Mouse (Mus musculus) midbrain, postnatal 0 days (tissue): Measurements from ENCODE around the gene Olfr972. TPM values are rescaled to one million over a fixed set of nuclear protein-coding genes. Genes with fewer than 3 reads are reported as not detected.

Source experiments
- ATAC-seq: fragments of 200-750 bp; cut with Nextera tagmentation; 2 replicates; pipeline ENCODE4 v1.8.0; 2017; ENCODE audit warnings: moderate number of reproducible peaks, mild to moderate bottlenecking, moderate TSS enrichment, moderate library complexity; ENCODE audit not compliant: low FRiP score
- DNase-seq: peaks from one replicate; pipeline ENCODE4 v3.0.0-alpha.2; 2015; ENCODE audit warnings: low spot score
- H3K27ac ChIP-seq: fragments of 300-500 bp; sonication (generic); 2 replicates; pipeline ENCODE4 v1.5.1; 2014; ENCODE audit warnings: low read depth, mild to moderate bottlenecking, low read length, mixed read lengths
- H3K27me3 ChIP-seq: fragments of 300-500 bp; sonication (generic); 2 replicates; pipeline ENCODE4 v1.6.1; 2014; ENCODE audit warnings: low read length, control low read depth, mixed read lengths; ENCODE audit not compliant: insufficient read depth
- H3K36me3 ChIP-seq: fragments of 300-500 bp; sonication (generic); 2 replicates; pipeline ENCODE4 v1.6.1; 2014; ENCODE audit warnings: low read length, control low read depth, mixed read lengths; ENCODE audit not compliant: insufficient read depth
- H3K4me1 ChIP-seq: fragments of 300-500 bp; sonication (generic); 2 replicates; pipeline ENCODE4 v1.6.1; 2014; ENCODE audit warnings: mild to moderate bottlenecking, control low read depth, antibody characterized with exemption, low read length, mixed read lengths; ENCODE audit not compliant: insufficient read depth
- H3K4me2 ChIP-seq: fragments of 300-500 bp; sonication (generic); 2 replicates; pipeline ENCODE4 v1.6.1; 2014; ENCODE audit warnings: low read depth, mild to moderate bottlenecking, low read length, mixed read lengths; ENCODE audit not compliant: poor library complexity, severe bottlenecking
- H3K4me3 ChIP-seq: fragments of 300-500 bp; sonication (generic); 2 replicates; pipeline ENCODE4 v1.5.1; 2014; ENCODE audit warnings: low read depth, mild to moderate bottlenecking, low read length, moderate library complexity
- H3K9ac ChIP-seq: fragments of 300-500 bp; sonication (generic); replicated peaks from 2 replicates; pipeline ENCODE4 v1.6.1; 2014; ENCODE audit warnings: mild to moderate bottlenecking, low read length, moderate library complexity, mixed read lengths; ENCODE audit not compliant: poor library complexity, severe bottlenecking
- H3K9me3 ChIP-seq: fragments of 300-500 bp; sonication (generic); 2 replicates; pipeline ENCODE4 v1.6.1; 2016; ENCODE audit warnings: low read length, control low read depth
- CTCF ChIP-seq: IDR thresholded peaks from 2 replicates; pipeline ENCODE4 v1.5.1; 2016; ENCODE audit warnings: antibody characterized with exemption, mild to moderate bottlenecking
- WGBS: fragments of 180-500 bp; shearing (Covaris S2); extraction: QIAGEN DNeasy Blood & Tissue Kit; methylation state at CpG from one replicate; pipeline ENCODE4 v1.1.7; 2014; 5-methylcytosine and 5-hydroxymethylcytosine counted together
- polyA plus RNA-seq: library from polyadenylated mRNA; unstranded; fragments of >200 nt; fragmentation: Nextera tagmentation; extraction: Ambion mirVana; gene quantifications from 2 replicates; pipeline ENCODE4 v1.2.1, GENCODE M21; 2015
- total RNA-seq: library from RNA; depleted of rRNA; stranded (reverse); fragments of >200 nt; gene quantifications from 2 replicates; pipeline ENCODE4 v1.2.3, GENCODE M21; 2014; rRNA removed

The Olfr972 gene
- total and polyA plus RNA-seq, 2 experiments from 2014 or later, result not detected

DNA sequence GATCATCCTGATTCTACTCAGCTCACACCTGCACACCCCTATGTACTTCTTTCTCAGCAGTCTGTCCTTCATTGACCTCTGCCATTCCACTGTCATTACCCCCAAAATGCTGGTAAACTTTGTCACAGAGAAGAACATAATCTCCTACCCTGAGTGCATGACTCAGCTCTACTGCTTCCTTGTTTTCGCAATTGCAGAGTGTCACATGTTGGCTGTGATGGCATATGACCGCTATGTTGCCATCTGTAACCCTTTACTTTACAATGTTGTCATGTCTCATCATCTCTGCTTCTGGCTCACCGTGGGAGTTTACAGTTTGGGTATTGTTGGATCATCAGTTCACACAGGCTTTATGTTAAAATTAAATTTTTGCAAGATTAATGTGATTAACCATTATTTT lies 43.7 kb downstream of the Olfr972 start:
- H3K9me3 ChIP-seq, result no peaks in the 10 kb centered on the region
- TF ChIP-seq CTCF, result no peak

More for the DNA sequence above, 43.7 kb downstream of the Olfr972 start:
- DNase-seq, result no peak
- 86% methylated on average over 3 of the region's 3 CpGs for WGBS
- Histone ChIP-seq H3K4me1 (no peaks in the 10 kb centered on the region), H3K27ac (no peak overlapping the region), H3K4me3 (no peak overlapping the region), H3K4me2 (no peak overlapping the region), H3K36me3 (no peaks in the 10 kb centered on the region), H3K27me3 (no peaks in the 10 kb centered on the region), H3K9ac (no peak overlapping the region)
- ATAC-seq, result no peak

Other genes starting within 250 kb of the Olfr972 start
- gene Olfr960, start 245.0 kb upstream of the Olfr972 start, total RNA-seq, result not detected in 2 replicates
- not detected in 2 replicates for gene Olfr960, start 245.0 kb upstream of the Olfr972 start, polyA plus RNA-seq
- not detected in 2 replicates for gene Olfr961, start 221.3 kb upstream of the Olfr972 start, total RNA-seq
- not detected in 2 replicates for gene Olfr961, start 221.3 kb upstream of the Olfr972 start, polyA plus RNA-seq
- not detected in 2 replicates for gene Olfr963, start 199.2 kb upstream of the Olfr972 start, total RNA-seq
- not detected in 2 replicates for gene Olfr963, start 199.2 kb upstream of the Olfr972 start, polyA plus RNA-seq
- gene Olfr149, start 159.3 kb upstream of the Olfr972 start, total RNA-seq, result not detected in 2 replicates
- gene Olfr149, start 159.3 kb upstream of the Olfr972 start, polyA plus RNA-seq, result not detected in 2 replicates
- not detected in 2 replicates for gene Olfr965, start 155.1 kb upstream of the Olfr972 start, total RNA-seq
- not detected in 2 replicates for gene Olfr965, start 155.1 kb upstream of the Olfr972 start, polyA plus RNA-seq
- gene Olfr150, start 135.4 kb upstream of the Olfr972 start, total RNA-seq, result not detected in 2 replicates
- not detected in 2 replicates for gene Olfr150, start 135.4 kb upstream of the Olfr972 start, polyA plus RNA-seq
- gene Olfr967, start 120.2 kb upstream of the Olfr972 start, total RNA-seq, result not detected in 2 replicates
- not detected in 2 replicates for gene Olfr967, start 120.2 kb upstream of the Olfr972 start, polyA plus RNA-seq
- not detected in 2 replicates for gene Olfr968, start 83.2 kb upstream of the Olfr972 start, total RNA-seq
- not detected in 2 replicates for gene Olfr968, start 83.2 kb upstream of the Olfr972 start, polyA plus RNA-seq
- not detected in 2 replicates for gene Olfr969, start 75.5 kb upstream of the Olfr972 start, total RNA-seq
- gene Olfr969, start 75.5 kb upstream of the Olfr972 start, polyA plus RNA-seq, result not detected in 2 replicates
- gene Olfr970, start 57.6 kb upstream of the Olfr972 start, total RNA-seq, result not detected in 2 replicates
- not detected in 2 replicates for gene Olfr970, start 57.6 kb upstream of the Olfr972 start, polyA plus RNA-seq
- gene Olfr971, start 29.5 kb upstream of the Olfr972 start, total RNA-seq, result not detected in 2 replicates
- gene Olfr971, start 29.5 kb upstream of the Olfr972 start, polyA plus RNA-seq, result not detected in 2 replicates
- not detected in 2 replicates for gene Olfr229, start 40.9 kb downstream of the Olfr972 start, total RNA-seq
- gene Olfr229, start 40.9 kb downstream of the Olfr972 start, polyA plus RNA-seq, result not detected in 2 replicates
- not detected in 2 replicates for gene Olfr974, start 71.1 kb downstream of the Olfr972 start, total RNA-seq
- 0.10 TPM in 1 of 2 replicates, not detected in the other for gene Olfr974, start 71.1 kb downstream of the Olfr972 start, polyA plus RNA-seq
- gene Olfr975, start 85.6 kb downstream of the Olfr972 start, total RNA-seq, result not detected in 2 replicates
- not detected in 2 replicates for gene Olfr975, start 85.6 kb downstream of the Olfr972 start, polyA plus RNA-seq
- gene Olfr976, start 94.7 kb downstream of the Olfr972 start, total RNA-seq, result not detected in 2 replicates
- not detected in 2 replicates for gene Olfr976, start 94.7 kb downstream of the Olfr972 start, polyA plus RNA-seq
- gene Olfr978, start 125.7 kb downstream of the Olfr972 start, total RNA-seq, result not detected in 2 replicates
- gene Olfr978, start 125.7 kb downstream of the Olfr972 start, polyA plus RNA-seq, result not detected in 2 replicates
- not detected in 2 replicates for gene Olfr979, start 137.0 kb downstream of the Olfr972 start, total RNA-seq
- gene Olfr979, start 137.0 kb downstream of the Olfr972 start, polyA plus RNA-seq, result not detected in 2 replicates
- gene Olfr980, start 143.2 kb downstream of the Olfr972 start, total RNA-seq, result not detected in 2 replicates
- not detected in 2 replicates for gene Olfr980, start 143.2 kb downstream of the Olfr972 start, polyA plus RNA-seq
- gene Olfr981, start 155.0 kb downstream of the Olfr972 start, total RNA-seq, result not detected in 2 replicates
- gene Olfr981, start 155.0 kb downstream of the Olfr972 start, polyA plus RNA-seq, result not detected in 2 replicates
- gene Olfr982, start 207.4 kb downstream of the Olfr972 start, total RNA-seq, result not detected in 2 replicates
- not detected in 2 replicates for gene Olfr982, start 207.4 kb downstream of the Olfr972 start, polyA plus RNA-seq
- not detected in 2 replicates for gene Olfr983, start 227.2 kb downstream of the Olfr972 start, total RNA-seq
- not detected in 2 replicates for gene Olfr983, start 227.2 kb downstream of the Olfr972 start, polyA plus RNA-seq
- gene Olfr984, start 247.8 kb downstream of the Olfr972 start, total RNA-seq, result not detected in 2 replicates
- gene Olfr984, start 247.8 kb downstream of the Olfr972 start, polyA plus RNA-seq, result not detected in 2 replicates